26 mouse cellular contexts compared by ENCODE assay signal in the genomic region with DNA sequence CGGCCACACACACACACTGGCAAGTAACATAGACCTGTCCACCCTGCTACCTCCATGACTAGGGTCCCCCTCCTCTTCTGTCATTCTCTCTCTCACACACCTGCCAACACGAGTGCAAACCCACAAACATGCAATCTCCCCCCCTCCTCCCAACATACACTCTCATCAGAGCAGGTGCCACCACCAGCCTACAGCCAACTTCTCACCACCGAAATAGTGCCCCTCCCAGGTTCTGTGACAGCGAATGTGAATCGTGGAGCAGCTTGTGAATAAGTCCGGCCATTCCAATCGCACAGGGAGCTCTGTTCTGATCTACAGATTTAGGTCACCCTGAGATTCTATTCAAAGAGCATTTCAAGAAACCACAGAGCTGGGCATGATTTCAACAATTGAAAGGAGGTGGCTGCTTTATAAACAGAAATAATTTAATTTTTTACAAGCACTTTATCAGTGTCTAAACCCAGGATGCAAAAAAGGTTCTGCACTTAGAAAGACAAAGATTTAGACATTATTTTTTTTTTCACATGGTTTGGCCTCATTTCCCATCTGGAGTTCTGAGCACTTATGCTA. TPM values are rescaled to one million over a fixed set of nuclear protein-coding genes. Genes with fewer than 3 reads are reported as not detected.
A peak's percentile ranks its signal among the peaks of the same experiment; 100 is the strongest.
DNase-seq lines count a peak whose midpoint lies in the region; ATAC-seq and TF ChIP-seq lines count a peak whose summit lies in the region.
"Had no signal": no experiment of that assay in that cellular context is flagged by ENCODE, and none has a peak within 500 bp of the region (broad histone marks: within the 10 kb centered on the region; RNA-seq: fewer than 3 reads in every experiment).

No protein-coding gene starts in this region.

- WGBS in forebrain, postnatal 0 days, result 49% methylated on average over 7 of the region's 7 CpGs
- WGBS in forebrain, embryonic 14.5 days, result 70% methylated on average over 7 of the region's 7 CpGs

- no peak overlapping the region for H3K9ac ChIP-seq in forebrain, postnatal 0 days
- H3K9ac ChIP-seq in forebrain, embryonic 14.5 days (ENCODE audit: low read length), result no peak overlapping the region
- H3K9ac ChIP-seq: embryonic facial prominence, embryonic 12.5 days; heart, embryonic 13.5 days; hindbrain, embryonic 12.5 days; limb, embryonic 15.5 days; liver, embryonic 14.5 days; lung, embryonic 14.5 days; neural tube, embryonic 12.5 days had no signal

- no peak for TF ChIP-seq CTCF in forebrain, postnatal 0 days (IDR thresholded peaks at IDR 0.05; ENCODE audit: low read depth)

- no peaks in the 10 kb centered on the region for H3K27me3 ChIP-seq in forebrain, postnatal 0 days (ENCODE audit: insufficient read depth, low read length)
- H3K27me3 ChIP-seq in forebrain, embryonic 14.5 days (replicated peaks; ENCODE audit: control insufficient read depth, insufficient read depth, low read length), result no peaks in the 10 kb centered on the region
- H3K27me3 ChIP-seq: embryonic facial prominence, embryonic 12.5 days; heart, embryonic 13.5 days; hindbrain, embryonic 12.5 days; limb, embryonic 15.5 days; neural tube, embryonic 12.5 days had no signal

- no peaks in the 10 kb centered on the region for H3K9me3 ChIP-seq in forebrain, postnatal 0 days (ENCODE audit: low read length)
- no peaks in the 10 kb centered on the region for H3K9me3 ChIP-seq in forebrain, embryonic 14.5 days (replicated peaks; ENCODE audit: control insufficient read depth, low read length)
- H3K9me3 ChIP-seq: embryonic facial prominence, embryonic 12.5 days; heart, embryonic 13.5 days; hindbrain, embryonic 12.5 days; limb, embryonic 15.5 days; neural tube, embryonic 12.5 days had no signal

- no peak for DNase-seq in cerebellum, adult 11 months
- peak; percentile 17 for DNase-seq in forebrain, postnatal 0 days
- no peak for DNase-seq in forebrain, embryonic 14.5 days (ENCODE audit: low spot score)
- DNase-seq in NIH3T3 (ENCODE audit: low read depth), result peak; percentile 60
- peak; percentile 54 to 56 for DNase-seq in cerebellum, postnatal 14 days
- no peak for DNase-seq in lung, postnatal 36 days
- no peak for DNase-seq in thymus, postnatal 4 days
- DNase-seq: adrenal gland, adult 2 months; gastrocnemius, postnatal 10 days; heart, adult 11 months; kidney, adult 18-20 months; kidney, postnatal 4 days; layer of hippocampus, adult 9-11 months; left cerebral cortex, postnatal 4 days; lung, embryonic 14.5 days; lung, postnatal 4 days; midbrain, embryonic 14.5 days had no signal

- 0 out of 2 replicates have a peak overlapping the region, but pooled peaks have one; percentile 15 for H3K27ac ChIP-seq in forebrain, postnatal 0 days (ENCODE audit: low read depth, low read length)
- no peak overlapping the region for H3K27ac ChIP-seq in forebrain, embryonic 14.5 days (ENCODE audit: low read depth, low read length)
- H3K27ac ChIP-seq: embryonic facial prominence, embryonic 12.5 days; heart, embryonic 13.5 days; hindbrain, embryonic 12.5 days; limb, embryonic 15.5 days; liver, embryonic 14.5 days; neural tube, embryonic 12.5 days had no signal

- no peak overlapping the region for H3K4me2 ChIP-seq in forebrain, postnatal 0 days (ENCODE audit: low read depth)
- H3K4me2 ChIP-seq in forebrain, embryonic 14.5 days (ENCODE audit: low read length), result no peak overlapping the region
- H3K4me2 ChIP-seq: embryonic facial prominence, embryonic 12.5 days; heart, embryonic 13.5 days; hindbrain, embryonic 12.5 days; limb, embryonic 15.5 days; lung, embryonic 14.5 days; neural tube, embryonic 12.5 days had no signal

- peak; percentile 65 for ATAC-seq in cerebellum, adult (ENCODE audit: insufficient number of reproducible peaks, low FRiP score, low TSS enrichment)
- peak; percentile 53; the same call in 1 of the 2 replicates for ATAC-seq in forebrain, postnatal 0 days
- ATAC-seq in forebrain, embryonic 14.5 days, result no peak
- ATAC-seq: inflammation-experienced regulatory T-cells, adult 6 months had no signal

- no peaks in the 10 kb centered on the region for H3K36me3 ChIP-seq in forebrain, postnatal 0 days (ENCODE audit: insufficient read depth)
- no peaks in the 10 kb centered on the region for H3K36me3 ChIP-seq in forebrain, embryonic 14.5 days (ENCODE audit: control insufficient read depth, insufficient read depth, low read length)
- H3K36me3 ChIP-seq: hindbrain, embryonic 12.5 days; limb, embryonic 15.5 days; neural tube, embryonic 12.5 days had no signal

- no peak overlapping the region for H3K4me3 ChIP-seq in forebrain, postnatal 0 days (ENCODE audit: low read depth, low read length)
- H3K4me3 ChIP-seq in forebrain, embryonic 14.5 days (ENCODE audit: low read depth, low read length), result no peak overlapping the region
- H3K4me3 ChIP-seq: embryonic facial prominence, embryonic 12.5 days; erythroblast, embryonic 14.5 days; heart, embryonic 13.5 days; hindbrain, embryonic 12.5 days; limb, embryonic 15.5 days; neural tube, embryonic 12.5 days had no signal

- H3K4me1 ChIP-seq in forebrain, postnatal 0 days (ENCODE audit: insufficient read depth), result 0 out of 2 replicates have a peak, but pooled peaks cover 4% of the 10 kb centered on the region
- H3K4me1 ChIP-seq in forebrain, embryonic 14.5 days (ENCODE audit: control insufficient read depth, insufficient read depth, low read length), result no peaks in the 10 kb centered on the region
- H3K4me1 ChIP-seq: embryonic facial prominence, embryonic 12.5 days; hindbrain, embryonic 12.5 days; limb, embryonic 15.5 days; neural tube, embryonic 12.5 days had no signal

RNA-seq across cellular contexts. Expression of gene Amot, which starts 21.4 kb away (rescaled TPM):
- 13.2 and 18.3 TPM in 2 replicates for total RNA-seq in forebrain, postnatal 0 days (2014; rRNA removed)
- 4.5 and 7.7 TPM in 2 replicates for polyA plus RNA-seq in forebrain, postnatal 0 days (2015; fragmentation: Nextera tagmentation; extraction: Ambion mirVana)
- 6.9 and 7.9 TPM in 2 replicates for polyA plus RNA-seq in forebrain, embryonic 14.5 days (2014; fragmentation: Nextera tagmentation; extraction: Ambion mirVana)

Comparison
In these comparisons a context has a peak if more than half of its experiments do, and no peak if none do; other contexts are left out.
1. DNase-seq: peak in forebrain, postnatal 0 days (single experiment), NIH3T3 (single experiment) and cerebellum, postnatal 14 days (2 of 2); none in cerebellum, adult 11 months (single experiment), forebrain, embryonic 14.5 days (single experiment), lung, postnatal 36 days (single experiment) and thymus, postnatal 4 days (single experiment).